Mouse (Mus musculus): ENCODE results near the gene Gm49394. TPM values are rescaled to one million over a fixed set of nuclear protein-coding genes. Genes with fewer than 3 reads are reported as not detected.

Gm49394 gene
- total and polyA plus RNA-seq, 2 experiments: not detected

GRCm38 (mm10) chr7:142666659-142667058 is 3.1 kb downstream of the Gm49394 start, which contains the start of gene Igf2:
Gene Igf2, minus strand, starts transcription at chr7:142666816.
- DNase-seq (ENCODE audit: extremely low read depth, low read depth, low spot score): no peak
- Histone ChIP-seq H3K27ac (replicated peaks; ENCODE audit: insufficient read depth, low read depth, low read length) (no peak within 1 kb of the TSS), H3K4me3 (ENCODE audit: insufficient read depth, low read depth, low read length) (no peak within 1 kb of the TSS), H3K4me1 (ENCODE audit: control insufficient read depth, insufficient read depth, low read length) (no peaks in the 10 kb centered on the region; the same call in 1 of the 2 replicates), H3K79me2 (ENCODE audit: control insufficient read depth, insufficient read depth, low read length) (no peaks in the 10 kb centered on the region), H3K36me3 (ENCODE audit: control insufficient read depth, insufficient read depth, low read length) (no peaks in the 10 kb centered on the region), H3K9ac (ENCODE audit: low read depth, low read length) (no peak within 1 kb of the TSS), H3K27me3 (ENCODE audit: control insufficient read depth, insufficient read depth, low read length) (peaks cover 40% of the 10 kb centered on the region)
- WGBS: 64% methylated on average over 2 of the region's 2 CpGs
- TF ChIP-seq CTCF (IDR thresholded peaks at IDR 0.05; ENCODE audit: low read depth, low read length) (no peak), POLR2A (IDR thresholded peaks at IDR 0.05; ENCODE audit: extremely low read depth, insufficient read depth, low read length) (no peak)

GRCm38 (mm10) chr7:142666109-142666508 is 3.6 kb downstream of the Gm49394 start:
- Histone ChIP-seq H3K27ac (replicated peaks; ENCODE audit: insufficient read depth, low read depth, low read length) (no peak overlapping the region), H3K4me3 (ENCODE audit: insufficient read depth, low read depth, low read length) (no peak overlapping the region), H3K4me1 (ENCODE audit: control insufficient read depth, insufficient read depth, low read length) (peaks cover 1% of the 10 kb centered on the region; the same call in 1 of the 2 replicates), H3K9ac (ENCODE audit: low read depth, low read length) (no peak overlapping the region), H3K79me2 (ENCODE audit: control insufficient read depth, insufficient read depth, low read length) (no peaks in the 10 kb centered on the region), H3K36me3 (ENCODE audit: control insufficient read depth, insufficient read depth, low read length) (no peaks in the 10 kb centered on the region), H3K27me3 (ENCODE audit: control insufficient read depth, insufficient read depth, low read length) (peaks cover 41% of the 10 kb centered on the region)
- no peak for DNase-seq (ENCODE audit: extremely low read depth, low read depth, low spot score)
- WGBS: 82% methylated on average over 4 of the region's 4 CpGs
- TF ChIP-seq CTCF (IDR thresholded peaks at IDR 0.05; ENCODE audit: low read depth, low read length) (no peak), POLR2A (IDR thresholded peaks at IDR 0.05; ENCODE audit: extremely low read depth, insufficient read depth, low read length) (no peak)

- H3K27me3 ChIP-seq (ENCODE audit: control insufficient read depth, insufficient read depth, low read length): peaks cover 48% of the 10 kb centered on the region
- H3K4me1 ChIP-seq (ENCODE audit: control insufficient read depth, insufficient read depth, low read length): peaks cover 1% of the 10 kb centered on the region; the same call in 1 of the 2 replicates
- 70% methylated on average over 5 of the region's 5 CpGs for WGBS
- H3K79me2 ChIP-seq (ENCODE audit: control insufficient read depth, insufficient read depth, low read length): no peaks in the 10 kb centered on the region
- no peak overlapping the region for H3K27ac ChIP-seq (replicated peaks; ENCODE audit: insufficient read depth, low read depth, low read length)
- no peak for DNase-seq (ENCODE audit: extremely low read depth, low read depth, low spot score)
- no peak overlapping the region for H3K4me3 ChIP-seq (ENCODE audit: insufficient read depth, low read depth, low read length)
- no peak overlapping the region for H3K9ac ChIP-seq (ENCODE audit: low read depth, low read length)
- H3K36me3 ChIP-seq (ENCODE audit: control insufficient read depth, insufficient read depth, low read length): no peaks in the 10 kb centered on the region
- TF ChIP-seq POLR2A (IDR thresholded peaks at IDR 0.05; ENCODE audit: extremely low read depth, insufficient read depth, low read length): no peak
- TF ChIP-seq CTCF (IDR thresholded peaks at IDR 0.05; ENCODE audit: low read depth, low read length): no peak
These were observed 4.4 kb downstream of the Gm49394 start for GRCm38 (mm10) chr7:142665364-142665763.

- Histone ChIP-seq H3K79me2 (ENCODE audit: control insufficient read depth, insufficient read depth, low read length) (no peaks in the 10 kb centered on the region), H3K27me3 (ENCODE audit: control insufficient read depth, insufficient read depth, low read length) (peaks cover 45% of the 10 kb centered on the region), H3K4me1 (ENCODE audit: control insufficient read depth, insufficient read depth, low read length) (peaks cover 1% of the 10 kb centered on the region; the same call in 1 of the 2 replicates), H3K4me3 (ENCODE audit: insufficient read depth, low read depth, low read length) (no peak overlapping the region), H3K9ac (ENCODE audit: low read depth, low read length) (no peak overlapping the region), H3K36me3 (ENCODE audit: control insufficient read depth, insufficient read depth, low read length) (no peaks in the 10 kb centered on the region), H3K27ac (replicated peaks; ENCODE audit: insufficient read depth, low read depth, low read length) (no peak overlapping the region)
- TF ChIP-seq POLR2A (IDR thresholded peaks at IDR 0.05; ENCODE audit: extremely low read depth, insufficient read depth, low read length) (no peak), CTCF (IDR thresholded peaks at IDR 0.05; ENCODE audit: low read depth, low read length) (no peak)
- 17% methylated on average over 9 of the region's 9 CpGs for WGBS
- no peak for DNase-seq (ENCODE audit: extremely low read depth, low read depth, low spot score)
These were observed 5.2 kb downstream of the Gm49394 start for GRCm38 (mm10) chr7:142664465-142665029.

GRCm38 (mm10) chr7:142663931-142664421 is 5.8 kb downstream of the Gm49394 start:
- H3K9ac ChIP-seq (ENCODE audit: low read depth, low read length): no peak overlapping the region
- peaks cover 1% of the 10 kb centered on the region; the same call in 1 of the 2 replicates for H3K4me1 ChIP-seq (ENCODE audit: control insufficient read depth, insufficient read depth, low read length)
- DNase-seq (ENCODE audit: extremely low read depth, low read depth, low spot score): no peak
- TF ChIP-seq CTCF (IDR thresholded peaks at IDR 0.05; ENCODE audit: low read depth, low read length) (no peak), POLR2A (IDR thresholded peaks at IDR 0.05; ENCODE audit: extremely low read depth, insufficient read depth, low read length) (no peak)
- WGBS: 4% methylated on average over 52 of the region's 53 CpGs
- H3K27ac ChIP-seq (replicated peaks; ENCODE audit: insufficient read depth, low read depth, low read length): no peak overlapping the region
- H3K79me2 ChIP-seq (ENCODE audit: control insufficient read depth, insufficient read depth, low read length): no peaks in the 10 kb centered on the region
- peaks cover 45% of the 10 kb centered on the region for H3K27me3 ChIP-seq (ENCODE audit: control insufficient read depth, insufficient read depth, low read length)
- H3K36me3 ChIP-seq (ENCODE audit: control insufficient read depth, insufficient read depth, low read length): no peaks in the 10 kb centered on the region
- no peak overlapping the region for H3K4me3 ChIP-seq (ENCODE audit: insufficient read depth, low read depth, low read length)

- no peaks in the 10 kb centered on the region for H3K36me3 ChIP-seq (ENCODE audit: control insufficient read depth, insufficient read depth, low read length)
- TF ChIP-seq POLR2A (IDR thresholded peaks at IDR 0.05; ENCODE audit: extremely low read depth, insufficient read depth, low read length) (no peak), CTCF (IDR thresholded peaks at IDR 0.05; ENCODE audit: low read depth, low read length) (no peak)
- H3K27me3 ChIP-seq (ENCODE audit: control insufficient read depth, insufficient read depth, low read length): peaks cover 49% of the 10 kb centered on the region
- no peaks in the 10 kb centered on the region for H3K79me2 ChIP-seq (ENCODE audit: control insufficient read depth, insufficient read depth, low read length)
- no peak overlapping the region for H3K4me3 ChIP-seq (ENCODE audit: insufficient read depth, low read depth, low read length)
- DNase-seq (ENCODE audit: extremely low read depth, low read depth, low spot score): no peak
- whole genome bisulfite sequencing: 49% methylated on average over 5 of the region's 5 CpGs
- peaks cover 1% of the 10 kb centered on the region; the same call in 1 of the 2 replicates for H3K4me1 ChIP-seq (ENCODE audit: control insufficient read depth, insufficient read depth, low read length)
- H3K27ac ChIP-seq (replicated peaks; ENCODE audit: insufficient read depth, low read depth, low read length): no peak overlapping the region
- no peak overlapping the region for H3K9ac ChIP-seq (ENCODE audit: low read depth, low read length)
These were observed 6.6 kb downstream of the Gm49394 start for GRCm38 (mm10) chr7:142663151-142663550.
